Mouse (Mus musculus): ENCODE data around the gene Opn4. TPM values are rescaled to one million over a fixed set of nuclear protein-coding genes. Genes with fewer than 3 reads are reported as not detected.

Opn4 gene
- total and polyA plus RNA-seq, 2 experiments from 2014 or later = 0.11 to 0.14 TPM

DNA sequence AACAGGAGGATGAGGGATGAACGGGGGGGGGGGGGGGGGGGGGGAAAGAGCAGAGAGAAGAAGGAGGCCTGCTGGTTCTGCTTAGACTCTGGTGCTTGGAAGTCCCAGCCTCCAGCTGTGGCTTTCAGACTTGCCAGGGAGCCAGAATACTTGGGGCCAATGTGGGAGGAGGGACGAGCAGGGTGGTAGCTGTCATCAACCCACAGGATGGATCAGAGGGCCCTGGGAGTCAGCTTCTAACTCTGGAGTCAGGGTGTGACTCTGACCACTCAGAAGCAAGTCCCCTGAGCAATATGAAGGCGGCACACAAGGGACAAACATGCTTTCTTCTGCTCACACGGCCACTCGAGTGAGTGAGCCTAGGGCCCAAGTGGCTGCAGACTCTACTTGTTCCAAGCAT, 35.3 kb downstream of the Opn4 start:
- whole genome bisulfite sequencing = 75% methylated on average over 4 of the region's 5 CpGs
- no peaks in the 10 kb centered on the region for H3K9me3 ChIP-seq (ENCODE audit: low read length)
- H3K9ac ChIP-seq = no peak overlapping the region
- H3K27me3 ChIP-seq (ENCODE audit: insufficient read depth, low read length) = no peaks in the 10 kb centered on the region
- no peak overlapping the region for H3K4me3 ChIP-seq (ENCODE audit: low read depth, low read length)
- no peak overlapping the region for H3K27ac ChIP-seq (ENCODE audit: low read depth, low read length)
- no peak for TF ChIP-seq CTCF (IDR thresholded peaks at IDR 0.05; ENCODE audit: low read depth)
- H3K4me2 ChIP-seq (ENCODE audit: low read depth) = no peak overlapping the region
- no peak for DNase-seq
- H3K4me1 ChIP-seq (ENCODE audit: insufficient read depth) = 0 out of 2 replicates have a peak, but pooled peaks cover 3% of the 10 kb centered on the region
- H3K36me3 ChIP-seq (ENCODE audit: insufficient read depth) = no peaks in the 10 kb centered on the region
- ATAC-seq = no peak

GRCm38 (mm10) chr14:34562393-34562792, 37.5 kb downstream of the Opn4 start:
- no peak for TF ChIP-seq CTCF (IDR thresholded peaks at IDR 0.05; ENCODE audit: low read depth)
- Histone ChIP-seq H3K9ac (no peak overlapping the region), H3K27ac (ENCODE audit: low read depth, low read length) (no peak overlapping the region), H3K4me3 (ENCODE audit: low read depth, low read length) (no peak overlapping the region), H3K27me3 (ENCODE audit: insufficient read depth, low read length) (no peaks in the 10 kb centered on the region), H3K4me2 (ENCODE audit: low read depth) (no peak overlapping the region), H3K4me1 (ENCODE audit: insufficient read depth) (0 out of 2 replicates have a peak, but pooled peaks cover 3% of the 10 kb centered on the region), H3K9me3 (ENCODE audit: low read length) (no peaks in the 10 kb centered on the region), H3K36me3 (ENCODE audit: insufficient read depth) (no peaks in the 10 kb centered on the region)
- no peak for DNase-seq
- WGBS = 23% methylated on average over 2 of the region's 2 CpGs
- no peak for ATAC-seq

DNA sequence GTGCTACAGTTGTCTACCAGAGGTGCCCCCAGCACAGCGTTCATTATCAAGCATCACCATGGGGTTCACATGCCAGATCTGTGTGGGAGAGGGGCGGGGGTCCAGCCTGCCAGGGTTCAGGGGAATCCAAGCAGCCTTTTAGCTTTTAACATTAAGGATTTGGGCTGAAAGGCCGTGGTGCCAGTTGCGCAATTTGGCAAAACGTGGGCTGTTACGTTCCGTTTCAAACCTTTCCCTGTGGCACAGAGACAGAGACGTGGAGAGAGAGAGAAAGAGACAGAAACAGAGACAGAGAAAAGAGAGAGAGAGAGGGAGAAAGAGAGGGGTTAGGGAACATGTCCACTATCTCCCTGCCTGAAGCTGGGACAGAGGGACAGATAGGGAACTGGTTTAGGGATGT, 38.3 kb downstream of the Opn4 start:
- DNase-seq = no peak
- Histone ChIP-seq H3K9me3 (ENCODE audit: low read length) (no peaks in the 10 kb centered on the region), H3K4me1 (ENCODE audit: insufficient read depth) (0 out of 2 replicates have a peak, but pooled peaks cover 3% of the 10 kb centered on the region), H3K27ac (ENCODE audit: low read depth, low read length) (no peak overlapping the region), H3K4me3 (ENCODE audit: low read depth, low read length) (no peak overlapping the region), H3K27me3 (ENCODE audit: insufficient read depth, low read length) (no peaks in the 10 kb centered on the region), H3K9ac (no peak overlapping the region), H3K4me2 (ENCODE audit: low read depth) (no peak overlapping the region), H3K36me3 (ENCODE audit: insufficient read depth) (no peaks in the 10 kb centered on the region)
- TF ChIP-seq CTCF (IDR thresholded peaks at IDR 0.05; ENCODE audit: low read depth) = no peak
- ATAC-seq = no peak
- 86% methylated on average over 8 of the region's 8 CpGs for WGBS

DNA sequence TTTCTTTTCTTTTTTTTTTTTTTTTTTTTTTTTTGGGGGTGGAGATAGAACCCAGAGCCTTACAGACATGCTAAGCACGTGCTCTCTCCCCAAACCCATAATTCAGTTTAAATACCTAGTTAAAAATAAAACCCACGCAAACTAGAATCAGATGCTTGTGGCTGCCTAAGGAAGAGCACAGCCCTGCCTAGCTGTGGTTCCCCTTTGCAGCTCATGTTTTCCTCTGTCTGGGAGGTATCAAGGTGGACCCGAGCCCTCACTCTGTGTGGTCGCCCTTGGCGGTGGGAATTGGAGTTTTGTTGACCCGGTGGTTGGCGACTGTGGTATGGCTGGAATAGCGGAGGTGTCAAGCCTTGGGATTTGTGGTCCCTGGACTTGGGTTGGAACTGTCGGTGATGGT, 41.0 kb downstream of the Opn4 start:
- no peak for DNase-seq
- 94% methylated on average over 9 of the region's 9 CpGs for WGBS
- ATAC-seq = no peak
- Histone ChIP-seq H3K27me3 (ENCODE audit: insufficient read depth, low read length) (no peaks in the 10 kb centered on the region), H3K9ac (no peak overlapping the region), H3K36me3 (ENCODE audit: insufficient read depth) (no peaks in the 10 kb centered on the region), H3K4me1 (ENCODE audit: insufficient read depth) (no peaks in the 10 kb centered on the region), H3K4me2 (ENCODE audit: low read depth) (no peak overlapping the region), H3K27ac (ENCODE audit: low read depth, low read length) (no peak overlapping the region), H3K4me3 (ENCODE audit: low read depth, low read length) (no peak overlapping the region), H3K9me3 (ENCODE audit: low read length) (no peaks in the 10 kb centered on the region)
- no peak for TF ChIP-seq CTCF (IDR thresholded peaks at IDR 0.05; ENCODE audit: low read depth)

DNA sequence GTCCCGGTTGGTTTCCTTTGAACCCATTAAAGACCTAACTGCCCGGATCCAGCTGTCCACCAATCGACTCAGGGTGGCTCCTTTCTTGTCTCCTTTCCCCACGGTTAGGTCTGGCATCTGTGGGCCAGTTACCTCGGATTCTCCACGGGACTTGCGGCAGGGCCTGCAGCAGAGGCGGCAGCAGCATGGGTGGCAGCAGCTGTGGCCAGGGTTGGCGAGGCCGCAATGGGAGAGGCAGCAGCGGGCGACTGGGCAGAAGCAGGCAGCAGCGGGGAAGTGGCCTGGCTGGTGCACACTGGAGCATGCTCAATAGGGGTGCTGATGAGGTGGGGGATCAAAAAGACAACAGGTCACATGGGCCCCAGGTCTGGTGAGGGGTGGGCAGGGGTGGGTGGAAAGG, 44.7 kb downstream of the Opn4 start:
- H3K27ac ChIP-seq (ENCODE audit: low read depth, low read length) = no peak overlapping the region
- no peak for TF ChIP-seq CTCF (IDR thresholded peaks at IDR 0.05; ENCODE audit: low read depth)
- H3K4me1 ChIP-seq (ENCODE audit: insufficient read depth) = no peaks in the 10 kb centered on the region
- no peak for DNase-seq
- no peak for ATAC-seq
- no peaks in the 10 kb centered on the region for H3K36me3 ChIP-seq (ENCODE audit: insufficient read depth)
- 71% methylated on average over 13 of the region's 13 CpGs for WGBS
- H3K9ac ChIP-seq = no peak overlapping the region
- H3K27me3 ChIP-seq (ENCODE audit: insufficient read depth, low read length) = no peaks in the 10 kb centered on the region
- no peaks in the 10 kb centered on the region for H3K9me3 ChIP-seq (ENCODE audit: low read length)
- no peak overlapping the region for H3K4me3 ChIP-seq (ENCODE audit: low read depth, low read length)
- H3K4me2 ChIP-seq (ENCODE audit: low read depth) = no peak overlapping the region

DNA sequence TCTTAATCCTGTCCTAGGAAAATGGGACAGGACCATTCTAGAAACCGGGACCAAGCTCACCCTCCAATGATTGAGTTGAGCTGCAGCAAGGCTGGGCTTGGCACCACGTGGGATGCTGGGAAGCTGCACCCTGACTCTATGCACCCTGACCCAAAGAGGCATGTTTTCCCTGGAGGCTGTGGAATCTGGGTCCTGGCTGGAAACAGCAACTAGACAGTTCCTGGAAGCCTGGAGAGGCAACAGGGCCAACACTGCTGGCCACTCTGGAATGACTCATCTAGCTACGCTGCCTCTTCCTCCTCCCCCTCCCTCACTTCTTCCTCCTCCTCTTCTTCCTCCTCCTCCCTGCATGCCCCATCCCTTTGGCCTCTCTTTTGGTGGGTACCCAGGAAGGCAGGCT, 45.9 kb downstream of the Opn4 start:
- H3K4me1 ChIP-seq (ENCODE audit: insufficient read depth) = no peaks in the 10 kb centered on the region
- ATAC-seq (no peak), DNase-seq (no peak)
- no peak overlapping the region for H3K27ac ChIP-seq (ENCODE audit: low read depth, low read length)
- H3K9me3 ChIP-seq (ENCODE audit: low read length) = no peaks in the 10 kb centered on the region
- no peaks in the 10 kb centered on the region for H3K27me3 ChIP-seq (ENCODE audit: insufficient read depth, low read length)
- H3K9ac ChIP-seq = no peak overlapping the region
- no peaks in the 10 kb centered on the region for H3K36me3 ChIP-seq (ENCODE audit: insufficient read depth)
- H3K4me2 ChIP-seq (ENCODE audit: low read depth) = no peak overlapping the region
- TF ChIP-seq CTCF (IDR thresholded peaks at IDR 0.05; ENCODE audit: low read depth) = no peak
- 70% methylated on average over 3 of the region's 3 CpGs for WGBS
- no peak overlapping the region for H3K4me3 ChIP-seq (ENCODE audit: low read depth, low read length)

DNA sequence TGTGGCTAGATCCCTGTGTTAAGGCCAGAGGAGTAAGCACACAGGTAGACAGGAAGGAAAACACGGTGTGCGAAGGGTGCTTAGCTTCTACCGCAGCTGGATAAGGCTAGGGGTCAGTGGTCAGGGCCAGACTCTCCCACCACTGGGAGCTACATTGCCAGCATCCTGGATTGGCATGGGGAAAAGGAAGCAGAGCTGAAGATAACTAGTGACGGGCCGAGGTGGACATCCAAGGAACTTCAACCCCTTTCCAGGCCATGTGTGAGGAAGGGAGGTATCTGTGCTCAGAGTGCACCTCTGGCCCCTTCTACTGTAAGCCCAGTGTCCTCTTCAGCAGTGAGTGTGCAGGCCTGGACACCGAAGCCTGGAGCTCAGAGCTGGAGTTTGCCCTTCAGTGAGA, 46.5 kb downstream of the Opn4 start:
- Histone ChIP-seq H3K4me2 (ENCODE audit: low read depth) (no peak overlapping the region), H3K4me1 (ENCODE audit: insufficient read depth) (no peaks in the 10 kb centered on the region), H3K27me3 (ENCODE audit: insufficient read depth, low read length) (no peaks in the 10 kb centered on the region), H3K9me3 (ENCODE audit: low read length) (no peaks in the 10 kb centered on the region), H3K9ac (no peak overlapping the region), H3K27ac (ENCODE audit: low read depth, low read length) (no peak overlapping the region), H3K36me3 (ENCODE audit: insufficient read depth) (no peaks in the 10 kb centered on the region), H3K4me3 (ENCODE audit: low read depth, low read length) (no peak overlapping the region)
- WGBS = 92% methylated on average over 6 of the region's 6 CpGs
- no peak for TF ChIP-seq CTCF (IDR thresholded peaks at IDR 0.05; ENCODE audit: low read depth)
- ATAC-seq (no peak), DNase-seq (no peak)

GRCm38 (mm10) chr14:34552226-34552625, 47.7 kb downstream of the Opn4 start:
- Histone ChIP-seq H3K27ac (ENCODE audit: low read depth, low read length) (no peak overlapping the region), H3K27me3 (ENCODE audit: insufficient read depth, low read length) (no peaks in the 10 kb centered on the region), H3K9ac (no peak overlapping the region), H3K4me2 (ENCODE audit: low read depth) (no peak overlapping the region), H3K4me1 (ENCODE audit: insufficient read depth) (no peaks in the 10 kb centered on the region), H3K9me3 (ENCODE audit: low read length) (no peaks in the 10 kb centered on the region), H3K36me3 (ENCODE audit: insufficient read depth) (no peaks in the 10 kb centered on the region), H3K4me3 (ENCODE audit: low read depth, low read length) (no peak overlapping the region)
- TF ChIP-seq CTCF (IDR thresholded peaks at IDR 0.05; ENCODE audit: low read depth) = no peak
- ATAC-seq = no peak
- 87% methylated on average over 5 of the region's 5 CpGs for WGBS
- DNase-seq = no peak

Data from forebrain, postnatal 0 days (tissue).